Mouse (Mus musculus): ENCODE results near the gene Jtb.

DNA sequence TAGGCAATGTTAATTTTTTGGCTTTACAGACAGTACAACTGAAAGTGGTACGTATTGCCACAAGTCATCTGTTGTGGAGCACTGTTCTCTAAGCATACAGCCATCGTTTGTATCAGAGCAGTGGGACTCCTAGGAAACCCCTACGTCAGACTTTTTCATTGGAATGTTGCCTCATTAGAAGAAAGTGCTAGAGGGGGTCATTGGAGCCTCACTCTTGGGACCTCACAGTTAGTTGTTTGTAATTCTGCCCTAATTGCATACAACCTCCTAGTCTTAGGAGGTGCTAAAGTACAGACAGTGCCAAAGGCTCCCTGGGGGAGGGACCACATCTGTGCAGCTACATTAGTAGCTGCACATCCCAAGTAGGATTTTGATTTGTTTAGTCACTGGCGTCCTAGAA is 36.6 kb upstream of the Jtb start:
- TF ChIP-seq GATA1 (IDR thresholded peaks at IDR 0.05; ENCODE audit: low read length) (no peak), TAL1 (IDR thresholded peaks at IDR 0.05; ENCODE audit: low read length) (no peak)

Data from erythroblast, embryonic 14.5 days (primary cell).